Mouse (Mus musculus): ENCODE measurements around the gene Chn2. TPM values are rescaled to one million over a fixed set of nuclear protein-coding genes. Genes with fewer than 3 reads are reported as not detected.

The Chn2 gene
- polyA plus RNA-seq, 1 experiment from 2014 or later = 16.8 TPM

GRCm38 (mm10) chr6:54341133-54341532 is 301.8 kb downstream of the Chn2 start:
- WGBS (ENCODE audit: missing documents) = 94% methylated on average over 5 of the region's 5 CpGs
- Histone ChIP-seq H3K79me2 (ENCODE audit: inconsistent target) (no peaks in the 10 kb centered on the region), H3K36me3 (ENCODE audit: inconsistent target) (no peaks in the 10 kb centered on the region)

GRCm38 (mm10) chr6:54342223-54342622 is 302.9 kb downstream of the Chn2 start:
- Histone ChIP-seq H3K79me2 (ENCODE audit: inconsistent target) (no peaks in the 10 kb centered on the region), H3K27ac (no peak overlapping the region), H3K4me3 (ENCODE audit: inconsistent target) (no peak overlapping the region), H3K36me3 (ENCODE audit: inconsistent target) (no peaks in the 10 kb centered on the region)
- WGBS (ENCODE audit: missing documents) = 82% methylated on average over 10 of the region's 10 CpGs

More at GRCm38 (mm10) chr6:54341133-54341532, 301.8 kb downstream of the Chn2 start:
- no peak overlapping the region for H3K4me3 ChIP-seq (ENCODE audit: inconsistent target)
- H3K27ac ChIP-seq = no peak overlapping the region

Other genes with a start within 250 kb of the Chn2 start
- gene Tril, start 218.7 kb upstream of the Chn2 start, polyA plus RNA-seq (2018) = not detected in 3 replicates
- not detected in 3 replicates for gene Cpvl, start 60.9 kb upstream of the Chn2 start, polyA plus RNA-seq (2018)